Mouse (Mus musculus) liver, adult 2 months (tissue): ENCODE measurements around the gene Sema6d. TPM values are rescaled to one million over a fixed set of nuclear protein-coding genes. Genes with fewer than 3 reads are reported as not detected.
"Not testable (repeated sequence)": the region's sequence is repeated elsewhere in the genome, so short reads cannot be mapped to it uniquely, and the experiment has no call there.

ENCODE experiments used
- DNase-seq: peaks from one replicate; pipeline ENCODE4 v3.0.0-alpha.2; 2011; ENCODE audit warnings: low read depth, low spot score; ENCODE audit errors: extremely low read depth
- H3K27ac ChIP-seq: fragments of 200-500 bp; replicated peaks from 2 replicates; pipeline ENCODE4 v1.5.1; 2012; ENCODE audit warnings: low read depth, mild to moderate bottlenecking, control low read depth, inconsistent platforms, low read length; ENCODE audit not compliant: insufficient read depth
- H3K27me3 ChIP-seq: fragments of 200-500 bp; 2 replicates; pipeline ENCODE4 v1.6.1; 2012; ENCODE audit warnings: mild to moderate bottlenecking, moderate library complexity, low read length, inconsistent platforms; ENCODE audit not compliant: control insufficient read depth, insufficient read depth
- H3K36me3 ChIP-seq: fragments of 200-500 bp; 2 replicates; pipeline ENCODE4 v1.6.1; 2012; ENCODE audit warnings: low read length, inconsistent platforms; ENCODE audit not compliant: control insufficient read depth, insufficient read depth
- H3K4me1 ChIP-seq: fragments of 200-500 bp; 2 replicates; pipeline ENCODE4 v1.6.1; 2011; ENCODE audit warnings: low read length; ENCODE audit not compliant: control insufficient read depth, insufficient read depth
- H3K4me3 ChIP-seq: fragments of 200-500 bp; 2 replicates; pipeline ENCODE4 v1.5.1; 2011; ENCODE audit warnings: low read depth, mild to moderate bottlenecking, control low read depth, low read length, moderate library complexity; ENCODE audit not compliant: insufficient read depth
- H3K79me2 ChIP-seq: fragments of 200-500 bp; 2 replicates; pipeline ENCODE4 v1.6.1; 2012; ENCODE audit warnings: inconsistent platforms, mild to moderate bottlenecking, low read length, moderate library complexity; ENCODE audit not compliant: control insufficient read depth, insufficient read depth
- H3K9ac ChIP-seq: fragments of 200-500 bp; 2 replicates; pipeline ENCODE4 v1.6.1; 2012; ENCODE audit warnings: low read depth, mild to moderate bottlenecking, control low read depth, inconsistent platforms, low read length
- CTCF ChIP-seq: fragments of 200-500 bp; IDR thresholded peaks from 2 replicates; pipeline ENCODE4 v1.5.1; 2011; ENCODE audit warnings: low read depth, low read length, control low read depth
- POLR2A ChIP-seq: fragments of 200-500 bp; IDR thresholded peaks from 2 replicates; pipeline ENCODE4 v1.6.1; 2011; ENCODE audit warnings: low read length, control low read depth; ENCODE audit not compliant: insufficient read depth; ENCODE audit errors: extremely low read depth
- WGBS: fragments of 180-500 bp; shearing (Covaris S2); methylation state at CpG from one replicate; pipeline ENCODE4 v1.1.7; 2018; 5-methylcytosine and 5-hydroxymethylcytosine counted together
- polyA plus RNA-seq: library from polyadenylated mRNA; depleted of rRNA; stranded (reverse); fragments of >200 nt; gene quantifications from 2 replicates; pipeline ENCODE4 v1.2.3, GENCODE M21; 2012
- total RNA-seq: library from RNA; depleted of rRNA; stranded (reverse); fragments of >200 nt; gene quantifications from 2 replicates; pipeline ENCODE4 v1.2.3, GENCODE M21; 2014

Gene Sema6d
- total and polyA plus RNA-seq, 2 experiments, result 3.9 to 8.5 TPM

DNA sequence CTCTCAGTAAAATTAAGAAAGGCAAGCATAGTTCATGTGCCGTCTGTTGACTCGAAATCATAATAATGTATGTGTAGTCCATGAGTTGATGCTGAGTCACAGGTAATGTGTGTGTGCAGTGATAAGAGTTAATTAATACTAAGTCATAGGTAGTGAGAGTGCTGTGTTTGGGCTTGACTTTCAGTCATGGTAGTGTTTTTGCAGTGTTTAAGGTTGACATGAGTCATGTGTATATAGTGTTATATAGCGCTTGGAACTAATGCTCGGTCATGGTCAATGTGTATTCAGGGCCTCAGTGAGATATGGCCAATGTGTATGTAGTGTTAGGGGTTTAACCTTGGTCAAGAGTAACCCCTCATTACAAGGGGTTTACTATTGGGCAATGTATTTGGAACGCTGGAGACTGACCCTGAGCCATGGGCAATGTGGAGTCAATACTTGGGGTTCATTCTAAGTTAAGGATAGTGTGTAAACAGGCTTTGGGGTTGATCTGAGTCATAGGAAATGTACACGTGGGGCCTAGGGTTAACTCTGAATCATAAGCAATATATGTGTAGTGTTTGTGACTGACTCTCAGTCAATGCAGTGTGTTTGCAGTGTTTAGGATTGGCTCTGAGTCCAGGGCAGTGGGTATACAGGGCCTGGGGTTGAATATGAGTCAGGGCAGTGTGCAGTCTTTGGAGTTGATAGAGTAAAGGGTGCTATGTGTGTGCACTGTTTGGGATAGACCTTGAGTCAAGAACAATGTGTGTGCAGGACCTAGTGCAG, 219.8 kb downstream of the Sema6d start:
- Histone ChIP-seq H3K27ac (no peak overlapping the region), H3K4me1 (no peaks in the 10 kb centered on the region), H3K9ac (no peak overlapping the region), H3K27me3 (no peaks in the 10 kb centered on the region), H3K79me2 (no peaks in the 10 kb centered on the region), H3K36me3 (no peaks in the 10 kb centered on the region), H3K4me3 (no peak overlapping the region)
- TF ChIP-seq POLR2A, result no peak
- TF ChIP-seq CTCF, result no peak
- DNase-seq, result no peak
- 88% methylated on average over 6 of the region's 6 CpGs for WGBS

- Histone ChIP-seq H3K9ac (no peak overlapping the region), H3K27ac (no peak overlapping the region), H3K27me3 (no peaks in the 10 kb centered on the region), H3K4me3 (no peak overlapping the region), H3K4me1 (no peaks in the 10 kb centered on the region), H3K79me2 (no peaks in the 10 kb centered on the region), H3K36me3 (no peaks in the 10 kb centered on the region)
- 63% methylated on average over 5 of the region's 5 CpGs for WGBS
- TF ChIP-seq CTCF, result no peak
- no peak for TF ChIP-seq POLR2A
- DNase-seq, result no peak
Measured at GRCm38 (mm10) chr2:124322528-124323215, 232.9 kb downstream of the Sema6d start.

- 77% methylated on average over 6 of the region's 6 CpGs for WGBS
Measured at GRCm38 (mm10) chr2:124324107-124324724, 234.4 kb downstream of the Sema6d start.

GRCm38 (mm10) chr2:124329473-124330130, 239.8 kb downstream of the Sema6d start:
- TF ChIP-seq POLR2A, result no peak
- TF ChIP-seq CTCF, result no peak
- Histone ChIP-seq H3K4me1 (no peaks in the 10 kb centered on the region), H3K27me3 (no peaks in the 10 kb centered on the region), H3K79me2 (no peaks in the 10 kb centered on the region), H3K36me3 (no peaks in the 10 kb centered on the region), H3K4me3 (no peak overlapping the region), H3K27ac (no peak overlapping the region), H3K9ac (no peak overlapping the region)
- WGBS, result 17% methylated on average over 1 of the region's 1 CpGs
- DNase-seq, result no peak

More at GRCm38 (mm10) chr2:124324107-124324724, 234.4 kb downstream of the Sema6d start:
- no peak for TF ChIP-seq POLR2A
- no peak for TF ChIP-seq CTCF
- Histone ChIP-seq H3K79me2 (no peaks in the 10 kb centered on the region), H3K4me1 (no peaks in the 10 kb centered on the region), H3K36me3 (no peaks in the 10 kb centered on the region), H3K9ac (no peak overlapping the region), H3K27me3 (no peaks in the 10 kb centered on the region), H3K27ac (no peak overlapping the region), H3K4me3 (no peak overlapping the region)
- no peak for DNase-seq

DNA sequence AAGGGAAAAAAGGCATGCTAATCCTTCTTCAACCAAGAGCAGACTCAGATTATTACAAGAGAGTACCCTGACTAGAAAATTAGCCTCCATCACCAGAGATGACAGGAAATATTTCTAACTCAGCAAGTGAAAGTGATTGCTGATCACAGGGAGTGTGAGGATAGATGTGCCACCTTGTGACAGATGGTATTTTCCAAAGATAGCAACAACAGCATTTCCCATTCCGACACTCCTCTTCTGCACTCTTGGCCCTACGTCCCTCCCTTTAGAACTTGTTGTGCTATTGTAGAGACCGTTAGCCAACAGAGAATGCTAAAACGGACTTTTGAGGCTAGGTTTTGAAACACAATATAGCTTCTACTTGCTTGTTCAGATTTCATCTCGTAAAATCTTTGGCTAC, 243.1 kb downstream of the Sema6d start:
- Histone ChIP-seq H3K4me1 (no peaks in the 10 kb centered on the region), H3K79me2 (no peaks in the 10 kb centered on the region), H3K4me3 (no peak overlapping the region), H3K9ac (no peak overlapping the region), H3K36me3 (no peaks in the 10 kb centered on the region), H3K27me3 (no peaks in the 10 kb centered on the region), H3K27ac (no peak overlapping the region)
- TF ChIP-seq POLR2A (no peak), CTCF (no peak)
- 78% methylated on average over 5 of the region's 5 CpGs for WGBS
- DNase-seq, result no peak

- not testable (repeated sequence) for H3K36me3 ChIP-seq, H3K4me3 ChIP-seq, H3K27me3 ChIP-seq, H3K4me1 ChIP-seq, H3K79me2 ChIP-seq, DNase-seq, H3K9ac ChIP-seq, H3K27ac ChIP-seq
- WGBS, result 81% methylated on average over 2 of the region's 2 CpGs
Measured at GRCm38 (mm10) chr2:124334655-124335054, 244.9 kb downstream of the Sema6d start.
